Mouse (Mus musculus) heart, postnatal 10 days (tissue): ENCODE measurements around the gene Wipf2. TPM values are rescaled to one million over a fixed set of nuclear protein-coding genes. Genes with fewer than 3 reads are reported as not detected.

ENCODE experiments used
- DNase-seq, 2 experiments: peaks; one replicate each; pipeline ENCODE4 v3.0.0; 2021
- intact Hi-C: fragments of 180-260 bp; cut with DNase I; formaldehyde crosslinking; loops from one replicate; pipeline ENCODE4 v1.15.1; 2025
- total RNA-seq, 2 experiments: library from RNA; stranded (reverse); gene quantifications; 2 replicates each; pipeline ENCODE4 v1.2.3; 2021

The Wipf2 gene
- total RNA-seq, 2 experiments from 2014 or later = 12.4 to 13.0 TPM

- DNase-seq = peak; percentile 49 to 53
- intact Hi-C loops = loop anchor here (2.0 kb wide), 1 partner anchor 15 kb away; no protein-coding TSS in a partner anchor
Observed at GRCm38 (mm10) chr11:98939953-98940641, 76.7 kb downstream of the Wipf2 start.

GRCm38 (mm10) chr11:98940776-98941175 is 77.3 kb downstream of the Wipf2 start:
- intact Hi-C loops = loop anchor here (2.0 kb wide), 1 partner anchor 14 kb away; no protein-coding TSS in a partner anchor
- DNase-seq = peak; percentile 32 to 41

- peak; percentile 84 to 87 for DNase-seq
- intact Hi-C loops = loop anchor here (2.0 kb wide), 1 partner anchor 13 kb away; no protein-coding TSS in a partner anchor
Observed at GRCm38 (mm10) chr11:98941341-98941825, 77.9 kb downstream of the Wipf2 start.

DNA sequence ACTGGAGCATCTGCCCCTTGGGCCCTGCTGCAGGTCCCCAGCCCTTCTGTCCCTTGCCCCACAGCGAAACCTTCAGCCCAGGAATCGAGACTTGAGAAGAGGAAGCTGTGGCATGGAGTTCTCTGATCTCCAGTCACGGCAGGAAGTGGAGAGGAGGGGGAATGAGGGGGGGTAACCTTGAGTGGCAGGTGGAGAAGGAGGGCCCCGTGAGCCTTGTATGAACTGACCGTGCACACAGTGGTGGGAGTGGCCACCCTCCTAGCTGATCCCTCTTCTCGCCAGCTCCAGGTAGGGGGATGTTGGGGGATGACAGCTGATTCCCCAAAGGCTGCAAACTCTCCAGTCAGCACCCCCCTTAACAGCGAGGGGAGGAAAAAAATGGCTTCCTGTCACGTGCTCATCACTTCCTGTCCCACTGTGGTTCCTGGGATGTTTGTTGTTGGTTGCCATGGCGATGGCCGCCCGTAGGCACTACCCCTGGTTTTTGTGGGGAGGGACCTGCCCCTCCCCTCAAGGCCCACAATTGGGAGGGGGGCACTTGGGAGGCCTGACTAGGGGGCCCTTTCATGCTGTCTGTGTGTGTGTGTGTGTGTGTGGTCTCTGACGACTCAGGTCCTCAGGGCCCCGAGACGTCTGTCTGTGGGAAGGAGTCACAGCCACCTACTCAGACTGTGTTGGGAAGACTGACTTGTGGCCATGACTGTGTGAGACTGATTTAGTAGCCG is 78.5 kb downstream of the Wipf2 start:
- peak; percentile 91 to 95 for DNase-seq
- intact Hi-C loops = loop anchor here (2.0 kb wide), 1 partner anchor 13 kb away; no protein-coding TSS in a partner anchor

- DNase-seq = no peak
- intact Hi-C loops = no loop called here
Observed at GRCm38 (mm10) chr11:98942555-98942922, 79.1 kb downstream of the Wipf2 start.

DNA sequence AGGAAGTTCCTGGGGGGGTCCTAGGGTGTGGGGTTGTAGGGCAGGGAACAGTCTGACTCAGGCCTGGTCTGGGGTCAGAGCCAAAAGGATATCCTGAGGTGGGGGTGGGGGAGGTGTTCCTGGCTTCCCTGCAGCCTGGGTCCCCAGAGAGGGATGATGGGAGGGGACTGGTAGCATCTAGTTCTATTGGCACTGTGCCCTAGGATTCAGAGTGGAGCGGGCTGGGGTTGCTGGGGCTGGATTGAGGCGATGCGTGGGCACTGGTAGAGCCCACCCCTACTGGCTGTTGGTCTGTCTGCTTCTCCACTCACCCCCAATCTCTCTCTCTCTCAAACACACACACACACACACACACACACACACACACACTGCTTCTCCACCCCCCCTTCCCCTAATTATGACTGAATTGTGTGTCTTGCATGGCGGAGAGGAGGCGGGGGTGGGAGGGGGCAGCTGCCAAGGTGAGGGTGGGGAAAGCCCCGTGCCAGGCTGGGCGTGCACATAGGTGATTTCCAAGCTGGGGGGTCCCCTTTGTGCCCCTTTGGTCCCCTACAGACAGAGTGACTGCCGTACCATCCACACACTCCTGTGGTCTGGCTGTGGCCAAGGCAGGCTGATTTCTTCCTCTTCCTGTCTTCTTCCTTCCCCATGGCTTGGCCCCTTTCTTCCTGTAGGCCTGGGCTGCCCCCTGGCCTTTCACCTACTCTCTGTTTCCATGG is 79.6 kb downstream of the Wipf2 start:
- intact Hi-C loops = no loop called here
- peak; percentile 83 to 86 for DNase-seq

GRCm38 (mm10) chr11:98943741-98944461 is 80.5 kb downstream of the Wipf2 start:
- peak; percentile 61 to 72 for DNase-seq
- intact Hi-C loops = no loop called here

GRCm38 (mm10) chr11:98944897-98945604 is 81.6 kb downstream of the Wipf2 start:
- intact Hi-C loops = no loop called here
- DNase-seq = peak in 1 of 2 experiments; percentile 4

DNA sequence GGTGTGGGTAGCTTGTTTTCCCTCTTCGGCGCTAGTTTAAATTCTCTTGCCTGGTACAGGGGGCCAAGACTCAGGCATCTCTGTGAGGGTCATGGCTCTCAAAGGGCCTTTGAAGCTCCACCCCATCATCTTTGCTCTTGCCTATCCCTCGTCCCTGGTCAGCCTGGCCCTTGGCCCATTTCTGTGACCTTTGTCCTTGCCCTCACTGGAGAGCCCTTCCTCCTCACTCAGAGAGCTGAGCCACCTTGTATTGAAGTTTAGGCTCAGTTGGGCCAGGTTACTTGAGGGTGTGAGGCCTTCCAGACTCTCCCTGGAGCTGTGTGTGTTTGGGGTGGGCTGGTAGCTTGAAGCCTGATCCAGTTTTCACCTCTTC is 82.2 kb downstream of the Wipf2 start:
- DNase-seq = no peak
- intact Hi-C loops = no loop called here

DNA sequence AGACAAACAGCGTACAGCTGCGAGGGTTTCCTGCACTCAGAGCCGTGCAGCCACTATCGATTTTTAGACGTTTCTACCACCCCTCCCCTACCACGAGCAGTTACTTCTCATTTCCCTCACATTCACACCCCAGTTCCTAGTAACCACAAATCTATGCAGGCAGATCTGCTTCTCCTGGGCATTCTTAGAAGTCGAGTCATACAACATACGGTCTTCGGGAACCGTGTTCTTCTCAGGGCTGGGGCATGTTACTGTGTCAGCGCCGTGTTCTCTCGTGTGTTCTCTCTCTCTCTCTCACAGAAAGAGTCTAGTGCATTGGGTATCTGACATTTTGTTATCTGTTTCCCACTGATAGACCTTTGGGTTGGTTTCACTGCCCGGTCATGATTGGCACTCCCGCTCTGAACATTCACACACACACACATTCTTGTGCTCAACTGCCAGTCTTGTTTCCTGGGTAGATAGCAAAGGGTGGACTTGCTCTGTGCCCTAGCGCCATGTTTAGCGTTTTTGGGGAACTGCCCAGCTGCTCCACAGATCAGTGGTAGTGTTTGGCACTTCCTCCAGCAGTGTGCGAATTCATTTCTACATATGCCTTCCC is 84.6 kb downstream of the Wipf2 start:
- peak in 1 of 2 experiments; percentile 35 for DNase-seq
- intact Hi-C loops = no loop called here

GRCm38 (mm10) chr11:98949242-98949957 is 86.0 kb downstream of the Wipf2 start:
- intact Hi-C loops = no loop called here

GRCm38 (mm10) chr11:98949958-98950460 is 86.6 kb downstream of the Wipf2 start:
- intact Hi-C loops = no loop called here
- peak; percentile 72 to 74 for DNase-seq

More at GRCm38 (mm10) chr11:98949242-98949957, 86.0 kb downstream of the Wipf2 start:
- no peak for DNase-seq

GRCm38 (mm10) chr11:98950484-98950883 is 87.0 kb downstream of the Wipf2 start:
- intact Hi-C loops = no loop called here
- DNase-seq = peak in 1 of 2 experiments; percentile 32

GRCm38 (mm10) chr11:98951026-98951906 is 87.8 kb downstream of the Wipf2 start:
- intact Hi-C loops = no loop called here
- peak; percentile 96 to 97 for DNase-seq

DNA sequence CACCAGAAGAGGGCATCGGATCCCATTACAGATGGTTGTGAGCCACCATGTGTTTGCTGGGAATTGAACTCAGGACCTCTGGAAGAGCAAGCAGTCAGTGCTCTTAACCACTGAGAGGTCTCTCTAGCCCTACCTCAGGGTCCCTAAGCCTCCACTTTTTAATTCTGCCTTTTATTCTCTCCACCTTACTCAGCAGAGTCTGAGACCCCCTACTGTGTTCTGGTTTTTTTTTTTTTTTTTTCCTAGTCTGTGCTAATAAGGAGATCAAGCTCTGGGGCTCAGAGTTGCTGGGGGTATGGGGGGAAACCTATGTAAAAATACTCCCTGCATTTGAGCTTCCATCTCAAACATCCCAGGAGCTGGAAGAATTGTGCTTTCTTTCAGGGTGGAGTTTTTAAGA is 88.7 kb downstream of the Wipf2 start:
- no peak for DNase-seq
- intact Hi-C loops = no loop called here

GRCm38 (mm10) chr11:98952736-98953135 is 89.3 kb downstream of the Wipf2 start:
- intact Hi-C loops = no loop called here
- no peak for DNase-seq

GRCm38 (mm10) chr11:98953361-98953760 is 89.9 kb downstream of the Wipf2 start:
- peak in 1 of 2 experiments; percentile 14 for DNase-seq
- intact Hi-C loops = no loop called here
